Mouse (Mus musculus) kidney, adult 2 months (tissue): ENCODE measurements around the gene Rbfox3. TPM values are rescaled to one million over a fixed set of nuclear protein-coding genes. Genes with fewer than 3 reads are reported as not detected.

Source experiments
- DNase-seq: peaks from one replicate; pipeline ENCODE4 v3.0.0; 2021
- H3K27ac ChIP-seq: fragments of 200-500 bp; 2 replicates; pipeline ENCODE4 v1.5.1; 2012; ENCODE audit warnings: low read depth, low read length, control low read depth, inconsistent platforms; ENCODE audit not compliant: insufficient read depth
- H3K27me3 ChIP-seq: fragments of 200-500 bp; replicated peaks from 2 replicates; pipeline ENCODE4 v1.6.1; 2012; ENCODE audit warnings: mild to moderate bottlenecking, moderate library complexity, low read length, inconsistent platforms; ENCODE audit not compliant: control insufficient read depth, insufficient read depth
- H3K36me3 ChIP-seq: fragments of 200-500 bp; 2 replicates; pipeline ENCODE4 v1.6.1; 2012; ENCODE audit warnings: mild to moderate bottlenecking, moderate library complexity, low read length, inconsistent platforms; ENCODE audit not compliant: control insufficient read depth, insufficient read depth
- H3K4me1 ChIP-seq: fragments of 200-500 bp; 2 replicates; pipeline ENCODE4 v1.6.1; 2011; ENCODE audit warnings: low read length; ENCODE audit not compliant: control insufficient read depth, insufficient read depth
- H3K4me3 ChIP-seq: fragments of 200-500 bp; 2 replicates; pipeline ENCODE4 v1.5.1; 2011; ENCODE audit warnings: mild to moderate bottlenecking, low read depth, low read length, control low read depth; ENCODE audit not compliant: insufficient read depth
- CTCF ChIP-seq: fragments of 200-500 bp; conservative IDR thresholded peaks from 2 replicates; pipeline ENCODE4 v1.5.1; 2011; ENCODE audit warnings: low read depth, mild to moderate bottlenecking, control low read depth, low read length, moderate library complexity, mixed read lengths; ENCODE audit not compliant: insufficient read depth, insufficient read length
- POLR2A ChIP-seq: fragments of 200-500 bp; IDR thresholded peaks from one replicate; pipeline ENCODE4 v1.6.1; 2011; ENCODE audit warnings: low read depth, low read length, control low read depth
- WGBS: fragments of 180-500 bp; shearing (Covaris S2); methylation state at CpG from one replicate; pipeline ENCODE4 v1.1.7; 2018; 5-methylcytosine and 5-hydroxymethylcytosine counted together
- polyA plus RNA-seq: library from polyadenylated mRNA; depleted of rRNA; stranded (reverse); fragments of >200 nt; gene quantifications from 2 replicates; pipeline ENCODE4 v1.2.3, GENCODE M21; 2012

Gene Rbfox3
- polyA plus RNA-seq, 1 experiment = 0.27 TPM

DNA sequence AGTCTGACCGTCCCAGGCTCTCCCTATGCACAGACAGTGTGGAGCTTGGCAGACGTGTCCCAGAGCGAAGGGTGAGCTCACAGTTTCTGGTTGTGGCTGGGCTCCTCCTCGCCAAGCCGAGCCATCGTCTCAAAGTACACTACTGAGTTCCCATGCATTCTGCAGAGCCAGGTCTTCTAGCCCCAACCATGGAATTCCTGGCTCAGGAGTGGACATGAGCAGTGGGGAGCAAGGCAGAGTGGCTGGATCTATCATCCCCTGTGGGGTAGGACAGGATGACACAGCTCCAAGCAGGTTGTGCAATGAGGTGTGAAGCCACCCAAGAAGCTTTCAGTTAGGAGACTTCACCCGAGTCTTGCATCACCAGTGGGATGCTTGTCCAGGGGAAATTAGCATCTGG is 338.4 kb downstream of the Rbfox3 start:
- Histone ChIP-seq H3K4me1 (no peaks in the 10 kb centered on the region), H3K27ac (no peak overlapping the region), H3K36me3 (no peaks in the 10 kb centered on the region), H3K4me3 (no peak overlapping the region), H3K27me3 (no peaks in the 10 kb centered on the region; the same call in 1 of the 2 replicates)
- no peak for DNase-seq
- 63% methylated on average over 7 of the region's 7 CpGs for WGBS
- TF ChIP-seq POLR2A (no peak), CTCF (no peak)

- WGBS = 1% methylated on average over 24 of the region's 27 CpGs
These were observed 341.2 kb downstream of the Rbfox3 start for GRCm38 (mm10) chr11:118570164-118570563.

DNA sequence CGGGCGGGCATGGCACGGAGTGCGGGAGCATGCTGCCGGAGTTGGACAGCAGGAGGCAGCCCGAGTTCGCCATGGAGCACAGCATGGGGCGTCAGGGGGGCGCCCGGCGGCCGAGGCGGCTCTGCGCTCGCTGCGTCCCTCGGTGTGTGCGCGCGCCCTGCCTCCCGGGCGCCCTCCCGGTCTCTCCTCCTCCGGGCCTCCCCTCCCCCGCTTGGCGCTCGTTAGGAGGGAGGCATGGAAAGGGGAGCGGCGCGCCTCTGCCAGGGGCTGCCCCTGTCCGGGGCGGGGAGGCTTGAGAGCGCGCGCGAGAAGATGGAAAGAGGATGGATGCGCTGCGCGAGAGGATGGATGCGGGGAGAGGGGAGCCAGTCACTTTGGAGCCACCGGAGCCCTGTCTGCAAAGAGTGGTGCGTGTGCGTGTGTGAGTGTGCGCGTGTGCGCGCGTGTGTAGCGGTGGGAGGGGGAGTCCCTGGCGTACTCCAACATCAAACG is 341.8 kb downstream of the Rbfox3 start:
- DNase-seq = no peak
- TF ChIP-seq CTCF (no peak), POLR2A (no peak)
- no peaks in the 10 kb centered on the region; the same call in 1 of the 2 replicates for H3K27me3 ChIP-seq
- no peak overlapping the region for H3K4me3 ChIP-seq
- no peak overlapping the region for H3K27ac ChIP-seq
- 3% methylated on average over 37 of the region's 51 CpGs for WGBS
- no peaks in the 10 kb centered on the region for H3K36me3 ChIP-seq
- H3K4me1 ChIP-seq = no peaks in the 10 kb centered on the region

More at GRCm38 (mm10) chr11:118570164-118570563, 341.2 kb downstream of the Rbfox3 start:
- Histone ChIP-seq H3K36me3 (no peaks in the 10 kb centered on the region), H3K4me3 (no peak overlapping the region), H3K27ac (no peak overlapping the region), H3K4me1 (no peaks in the 10 kb centered on the region), H3K27me3 (no peaks in the 10 kb centered on the region; the same call in 1 of the 2 replicates)
- TF ChIP-seq CTCF (no peak), POLR2A (no peak)
- no peak for DNase-seq

GRCm38 (mm10) chr11:118563877-118564276 is 347.5 kb downstream of the Rbfox3 start:
- H3K27me3 ChIP-seq = no peaks in the 10 kb centered on the region; the same call in 1 of the 2 replicates
- no peak overlapping the region for H3K4me3 ChIP-seq
- no peaks in the 10 kb centered on the region for H3K36me3 ChIP-seq
- TF ChIP-seq CTCF (no peak), POLR2A (no peak)
- no peaks in the 10 kb centered on the region for H3K4me1 ChIP-seq
- H3K27ac ChIP-seq = no peak overlapping the region
- WGBS = 86% methylated on average over 5 of the region's 5 CpGs
- DNase-seq = no peak

GRCm38 (mm10) chr11:118562847-118563246 is 348.6 kb downstream of the Rbfox3 start:
- TF ChIP-seq CTCF (no peak), POLR2A (no peak)
- DNase-seq = no peak
- no peaks in the 10 kb centered on the region for H3K4me1 ChIP-seq
- 76% methylated on average over 4 of the region's 4 CpGs for WGBS
- no peak overlapping the region for H3K27ac ChIP-seq
- no peak overlapping the region for H3K4me3 ChIP-seq
- H3K36me3 ChIP-seq = no peaks in the 10 kb centered on the region
- H3K27me3 ChIP-seq = no peaks in the 10 kb centered on the region

GRCm38 (mm10) chr11:118558193-118558592 is 353.2 kb downstream of the Rbfox3 start:
- no peaks in the 10 kb centered on the region for H3K4me1 ChIP-seq
- TF ChIP-seq CTCF (no peak), POLR2A (no peak)
- WGBS = 73% methylated on average over 8 of the region's 8 CpGs
- no peak for DNase-seq
- no peak overlapping the region for H3K4me3 ChIP-seq
- H3K27ac ChIP-seq = no peak overlapping the region
- no peaks in the 10 kb centered on the region for H3K27me3 ChIP-seq
- H3K36me3 ChIP-seq = no peaks in the 10 kb centered on the region

GRCm38 (mm10) chr11:118555631-118556030 is 355.8 kb downstream of the Rbfox3 start:
- WGBS = 64% methylated on average over 5 of the region's 5 CpGs
- no peak for DNase-seq
- Histone ChIP-seq H3K27ac (no peak overlapping the region), H3K4me3 (no peak overlapping the region), H3K27me3 (no peaks in the 10 kb centered on the region), H3K4me1 (peaks cover 4% of the 10 kb centered on the region; the same call in 1 of the 2 replicates), H3K36me3 (no peaks in the 10 kb centered on the region)
- TF ChIP-seq CTCF (no peak), POLR2A (no peak)

DNA sequence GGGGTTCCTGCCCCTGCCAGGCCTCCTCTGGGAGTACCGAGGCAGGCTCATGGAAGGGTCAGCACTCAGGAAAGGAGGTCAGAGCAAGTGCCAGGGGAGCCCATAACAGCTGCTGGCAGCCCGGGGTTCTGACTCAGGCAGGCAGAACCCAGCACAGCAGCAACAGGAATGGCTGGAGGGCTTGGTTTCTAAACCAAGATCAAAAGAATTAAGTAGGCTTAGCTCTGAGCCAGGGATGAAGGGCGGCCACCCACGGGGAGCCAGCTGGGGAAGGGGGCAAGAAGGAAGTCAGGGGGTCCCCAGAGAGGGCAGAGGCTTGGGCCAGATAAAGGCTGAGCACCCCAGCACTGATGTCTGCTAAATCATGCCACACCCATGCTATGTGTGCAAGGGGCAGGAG is 356.9 kb downstream of the Rbfox3 start:
- TF ChIP-seq CTCF (no peak), POLR2A (no peak)
- no peak for DNase-seq
- Histone ChIP-seq H3K27ac (no peak overlapping the region), H3K4me1 (peaks cover 4% of the 10 kb centered on the region; the same call in 1 of the 2 replicates), H3K36me3 (no peaks in the 10 kb centered on the region), H3K4me3 (no peak overlapping the region), H3K27me3 (no peaks in the 10 kb centered on the region)
- 12% methylated on average over 4 of the region's 4 CpGs for WGBS
